42 mouse cellular contexts compared by ENCODE assay signal in genomic region chr17:87954618-87955124, GRCm38 (mm10). TPM values are rescaled to one million over a fixed set of nuclear protein-coding genes. Genes with fewer than 3 reads are reported as not detected.
"Had no signal": no experiment of that assay in that cellular context is flagged by ENCODE, and none has a peak within 500 bp of the region (broad histone marks: within the 10 kb centered on the region; RNA-seq: fewer than 3 reads in every experiment).

No protein-coding gene starts in this region.

RNA-seq across cellular contexts. Expression of gene Rpl36-ps4, which starts 33.9 kb away (rescaled TPM):
- total RNA-seq: heart, postnatal 10 days; heart, postnatal 14 days; heart, postnatal 25 days; heart, postnatal 36 days; heart, postnatal 4 days; hematopoietic stem cell, adult 5-6 weeks; hindbrain, postnatal 0 days; layer of hippocampus, adult 18-20 months; layer of hippocampus, adult 2 months; layer of hippocampus, adult 8-10 months; layer of hippocampus, postnatal 10 days; layer of hippocampus, postnatal 14 days; layer of hippocampus, postnatal 25 days; layer of hippocampus, postnatal 36 days; left cerebral cortex, adult 18-20 months; left cerebral cortex, adult 2 months; left cerebral cortex, adult 8-10 months had no signal
- polyA plus RNA-seq: heart, embryonic 11.5 days; heart, embryonic 12.5 days; heart, embryonic 13.5 days; heart, embryonic 14.5 days; heart, embryonic 15.5 days; heart, embryonic 16.5 days; heart, postnatal 0 days; hindbrain, embryonic 10.5 days; hindbrain, embryonic 11.5 days; hindbrain, embryonic 12.5 days; hindbrain, embryonic 13.5 days; hindbrain, embryonic 14.5 days; hindbrain, embryonic 15.5 days; hindbrain, embryonic 16.5 days; hindbrain, postnatal 0 days; inflammation-experienced regulatory T-cells, adult 6 months; intestine, embryonic 14.5 days; intestine, embryonic 15.5 days; intestine, embryonic 16.5 days; intestine, postnatal 0 days; kidney, adult 2 months; kidney, embryonic 14.5 days; kidney, embryonic 15.5 days; kidney, embryonic 16.5 days; kidney, postnatal 0 days; large intestine, adult 2 months had no signal
